Mouse (Mus musculus) lung, embryonic 15.5 days (tissue): ENCODE measurements around the gene Git1. TPM values are rescaled to one million over a fixed set of nuclear protein-coding genes. Genes with fewer than 3 reads are reported as not detected.
A peak's percentile ranks its signal among the peaks of the same experiment; 100 is the strongest.

ENCODE experiments used
- ATAC-seq: fragments of 200-750 bp; cut with Nextera tagmentation; 2 replicates; pipeline ENCODE4 v1.8.0; 2017; ENCODE audit warnings: moderate number of reproducible peaks, borderline replicate concordance; ENCODE audit not compliant: low FRiP score, low TSS enrichment; ENCODE audit errors: extremely low read depth
- H3K27ac ChIP-seq: fragments of 300-500 bp; sonication (generic); 2 replicates; pipeline ENCODE4 v1.5.1; 2015; ENCODE audit warnings: moderate library complexity, mild to moderate bottlenecking, inconsistent platforms
- H3K27me3 ChIP-seq: fragments of 300-500 bp; sonication (generic); 2 replicates; pipeline ENCODE4 v1.6.1; 2015; ENCODE audit warnings: inconsistent platforms
- H3K36me3 ChIP-seq: fragments of 300-500 bp; sonication (generic); 2 replicates; pipeline ENCODE4 v1.6.1; 2015; ENCODE audit warnings: inconsistent platforms
- H3K4me1 ChIP-seq: fragments of 300-500 bp; sonication (generic); 2 replicates; pipeline ENCODE4 v1.6.1; 2015; ENCODE audit warnings: inconsistent platforms
- H3K4me2 ChIP-seq: fragments of 300-500 bp; sonication (generic); 2 replicates; pipeline ENCODE4 v1.6.1; 2015; ENCODE audit warnings: inconsistent platforms, mild to moderate bottlenecking, moderate library complexity
- H3K4me3 ChIP-seq: fragments of 300-500 bp; sonication (generic); 2 replicates; pipeline ENCODE4 v1.5.1; 2015; ENCODE audit warnings: mild to moderate bottlenecking, inconsistent platforms
- H3K9ac ChIP-seq: fragments of 300-500 bp; sonication (generic); 2 replicates; pipeline ENCODE4 v1.6.1; 2015; ENCODE audit warnings: inconsistent platforms
- H3K9me3 ChIP-seq: fragments of 300-500 bp; sonication (generic); 2 replicates; pipeline ENCODE4 v1.6.1; 2016; ENCODE audit warnings: inconsistent platforms
- WGBS: fragments of 180-500 bp; shearing (Covaris S2); methylation state at CpG from one replicate; pipeline ENCODE4 v1.1.7; 2015; 5-methylcytosine and 5-hydroxymethylcytosine counted together
- polyA plus RNA-seq: library from polyadenylated mRNA; unstranded; fragments of >200 nt; fragmentation: Nextera tagmentation; extraction: Ambion mirVana; gene quantifications from 2 replicates; pipeline ENCODE4 v1.2.1, GENCODE M21; 2015

Gene Git1
- polyA plus RNA-seq, 1 experiment from 2014 or later: 9.5 TPM

DNA sequence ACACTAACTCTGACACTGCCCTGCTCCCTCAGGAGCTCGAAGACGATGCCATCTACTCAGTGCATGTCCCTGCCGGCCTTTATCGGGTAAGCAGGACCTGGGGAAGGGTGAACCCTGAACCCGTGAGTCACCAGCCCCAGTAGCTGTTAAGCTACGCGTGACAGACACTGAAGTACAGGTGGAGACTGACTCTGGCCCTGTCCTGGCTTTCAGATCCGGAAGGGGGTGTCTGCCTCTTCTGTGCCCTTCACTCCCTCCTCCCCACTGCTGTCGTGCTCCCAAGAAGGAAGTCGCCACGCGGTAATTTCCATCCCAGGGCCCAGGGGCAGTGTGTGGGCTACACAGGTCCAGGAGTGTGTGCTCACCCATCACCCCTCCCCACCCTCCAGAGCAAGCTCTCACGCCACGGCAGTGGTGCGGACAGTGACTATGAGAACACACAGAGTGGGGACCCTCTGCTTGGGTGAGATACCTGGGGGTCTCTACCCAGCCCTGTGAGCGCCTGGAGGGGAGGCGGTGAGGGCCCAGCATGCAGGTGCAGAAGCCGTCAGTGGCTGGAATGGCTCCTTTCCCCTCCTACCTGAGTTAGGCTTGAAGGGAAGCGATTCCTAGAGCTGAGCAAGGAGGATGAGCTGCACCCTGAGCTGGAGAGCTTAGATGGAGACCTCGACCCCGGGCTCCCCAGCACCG, 12.1 kb downstream of the Git1 start:
- WGBS: 84% methylated on average over 22 of the region's 22 CpGs
- Histone ChIP-seq H3K27ac (no peak overlapping the region), H3K9ac (no peak overlapping the region), H3K4me2 (no peak overlapping the region), H3K4me3 (no peak overlapping the region), H3K27me3 (no peaks in the 10 kb centered on the region), H3K4me1 (peaks cover 23% of the 10 kb centered on the region), H3K36me3 (peaks cover 61% of the 10 kb centered on the region), H3K9me3 (no peaks in the 10 kb centered on the region)
- ATAC-seq: no peak

GRCm38 (mm10) chr11:77506273-77506672, 12.9 kb downstream of the Git1 start:
- H3K4me3 ChIP-seq: no peak overlapping the region
- 79% methylated on average over 14 of the region's 14 CpGs for WGBS
- no peaks in the 10 kb centered on the region for H3K27me3 ChIP-seq
- H3K27ac ChIP-seq: no peak overlapping the region
- no peaks in the 10 kb centered on the region for H3K9me3 ChIP-seq
- no peak overlapping the region for H3K9ac ChIP-seq
- no peak overlapping the region for H3K4me2 ChIP-seq
- peaks cover 15% of the 10 kb centered on the region for H3K4me1 ChIP-seq
- H3K36me3 ChIP-seq: peaks cover 53% of the 10 kb centered on the region
- ATAC-seq: no peak

DNA sequence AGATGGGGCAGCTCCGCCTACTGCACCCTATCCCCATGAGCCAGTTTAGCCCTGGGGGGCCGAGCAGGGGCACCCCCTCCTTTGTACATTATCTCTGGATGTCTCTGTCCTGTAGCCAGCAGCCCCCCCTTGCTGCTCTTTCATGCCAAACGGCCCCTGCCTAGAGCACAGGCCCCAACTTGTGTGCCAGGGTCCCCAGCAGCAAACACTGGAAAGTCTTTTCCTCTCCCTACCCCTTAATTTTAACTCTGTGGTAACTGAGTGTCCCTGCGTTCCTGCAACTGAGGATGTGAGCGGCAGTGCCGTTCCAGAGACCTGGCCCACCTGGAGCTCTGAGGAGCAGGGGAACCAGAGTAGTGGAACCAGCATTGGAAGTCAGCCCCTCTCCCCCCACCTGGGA, 13.6 kb downstream of the Git1 start:
- WGBS: 79% methylated on average over 6 of the region's 6 CpGs
- H3K4me3 ChIP-seq: no peak overlapping the region
- H3K27ac ChIP-seq: no peak overlapping the region
- H3K36me3 ChIP-seq: peaks cover 53% of the 10 kb centered on the region
- ATAC-seq: no peak
- H3K9me3 ChIP-seq: no peaks in the 10 kb centered on the region
- peaks cover 21% of the 10 kb centered on the region for H3K4me1 ChIP-seq
- H3K4me2 ChIP-seq: no peak overlapping the region
- H3K27me3 ChIP-seq: no peaks in the 10 kb centered on the region
- H3K9ac ChIP-seq: no peak overlapping the region

DNA sequence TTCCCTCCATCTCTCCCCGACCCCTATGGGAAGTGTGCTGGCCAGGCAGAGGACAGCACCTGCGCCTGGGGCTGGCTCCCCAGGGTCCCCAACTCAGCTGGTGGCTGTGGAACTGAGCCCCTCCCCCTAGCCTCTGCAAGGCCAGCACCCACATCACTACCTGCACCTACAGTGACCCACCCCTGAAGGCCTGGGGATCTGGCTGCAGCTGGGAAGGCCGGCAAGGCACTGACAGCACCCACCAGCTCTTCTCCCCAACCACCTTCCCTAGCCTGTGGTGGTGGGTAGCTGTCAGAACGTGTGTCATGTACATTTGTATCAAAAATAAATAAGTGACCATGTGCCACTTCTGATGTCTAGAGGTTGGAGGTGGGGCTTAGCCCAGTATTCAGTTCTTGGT, 14.1 kb downstream of the Git1 start:
- Histone ChIP-seq H3K9me3 (no peaks in the 10 kb centered on the region), H3K4me1 (peaks cover 25% of the 10 kb centered on the region), H3K4me3 (no peak overlapping the region), H3K4me2 (no peak overlapping the region), H3K27me3 (no peaks in the 10 kb centered on the region), H3K9ac (no peak overlapping the region), H3K36me3 (peaks cover 51% of the 10 kb centered on the region), H3K27ac (no peak overlapping the region)
- ATAC-seq: no peak
- 60% methylated on average over 4 of the region's 4 CpGs for WGBS

DNA sequence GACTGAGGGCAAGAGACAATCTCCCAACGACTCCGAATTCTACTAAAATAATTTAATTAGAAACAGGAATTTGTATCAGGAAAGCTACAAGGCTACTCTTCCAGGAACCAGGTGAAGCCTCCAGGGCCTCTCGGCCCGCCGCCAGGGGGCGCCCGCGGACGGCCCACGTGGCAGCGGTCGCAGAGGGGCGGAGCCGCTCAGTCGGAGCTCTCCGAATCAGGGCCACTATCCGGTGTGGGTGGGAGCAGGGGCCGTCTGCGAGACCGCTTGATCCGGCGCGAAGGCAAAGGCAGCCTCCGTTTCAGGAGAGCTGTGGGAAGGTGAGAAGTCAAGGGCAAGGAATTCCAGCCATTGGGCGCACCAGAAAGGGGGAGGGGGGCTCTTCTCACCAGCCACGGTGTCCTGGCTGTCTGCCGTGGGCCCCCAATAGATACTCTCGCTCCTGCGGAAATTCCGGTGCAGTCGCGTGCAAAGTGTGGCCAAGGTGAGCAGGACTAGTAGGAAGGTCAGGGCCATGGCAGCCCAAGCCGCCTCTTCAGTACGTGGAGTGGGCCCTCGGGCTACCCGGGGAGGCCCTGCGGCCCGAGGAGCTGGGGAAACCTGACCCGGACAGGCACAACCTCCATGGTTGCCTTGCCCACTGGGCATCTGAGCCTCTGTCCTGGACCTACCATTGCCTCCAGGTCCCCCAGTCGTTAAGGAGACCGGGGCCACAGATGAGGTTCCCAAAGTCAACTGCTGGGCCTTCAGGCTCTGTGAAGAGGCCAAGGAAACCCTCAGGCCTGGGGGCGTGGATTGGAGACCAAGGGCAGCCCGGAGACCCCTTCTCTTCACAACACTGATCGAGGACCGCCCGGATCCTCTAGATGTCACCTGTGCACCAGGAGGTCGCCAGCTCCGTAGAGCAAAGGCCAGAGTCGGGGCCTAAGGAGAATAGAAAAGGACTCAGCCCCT, 15.0 kb downstream of the Git1 start:
- H3K27me3 ChIP-seq: no peaks in the 10 kb centered on the region
- WGBS: 18% methylated on average over 49 of the region's 49 CpGs
- peak overlapping the region; percentile 45 for H3K9ac ChIP-seq
- peaks cover 46% of the 10 kb centered on the region for H3K36me3 ChIP-seq
- H3K4me1 ChIP-seq: peaks cover 19% of the 10 kb centered on the region
- peak; percentile 51; the same call in 1 of the 2 replicates for ATAC-seq
- peak overlapping the region; percentile 86 for H3K4me2 ChIP-seq
- H3K9me3 ChIP-seq: no peaks in the 10 kb centered on the region
- H3K4me3 ChIP-seq: peak overlapping the region; percentile 35
- no peak overlapping the region for H3K27ac ChIP-seq

DNA sequence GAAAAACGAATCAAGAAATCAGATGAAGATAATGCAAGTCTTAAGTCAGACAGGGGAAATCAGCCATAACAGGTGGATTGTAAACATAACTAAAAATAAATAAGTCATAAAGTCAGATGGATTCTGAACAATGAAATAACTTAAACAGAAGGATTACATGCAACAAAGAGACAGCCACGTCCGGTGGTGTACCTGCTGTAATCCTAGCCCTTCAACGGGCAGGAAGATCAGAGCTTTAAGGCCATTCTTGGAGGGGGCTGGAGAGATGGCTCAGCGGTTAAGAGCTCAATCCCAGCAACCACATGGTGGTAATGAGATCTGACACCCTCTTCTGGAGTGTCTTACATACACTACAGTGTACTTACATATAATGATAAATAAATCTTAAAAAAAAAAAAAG, 18.0 kb downstream of the Git1 start:
- Histone ChIP-seq H3K4me3 (no peak overlapping the region), H3K27ac (no peak overlapping the region), H3K9me3 (no peaks in the 10 kb centered on the region), H3K27me3 (peaks cover 11% of the 10 kb centered on the region), H3K4me2 (0 out of 2 replicates have a peak overlapping the region, but pooled peaks have one; percentile 93), H3K4me1 (peaks cover 47% of the 10 kb centered on the region), H3K9ac (no peak overlapping the region), H3K36me3 (peaks cover 16% of the 10 kb centered on the region)
- 69% methylated on average over 5 of the region's 5 CpGs for WGBS
- ATAC-seq: no peak

GRCm38 (mm10) chr11:77512891-77513810, 19.8 kb downstream of the Git1 start:
- H3K27ac ChIP-seq: peak overlapping the region; percentile 87
- no peaks in the 10 kb centered on the region; the same call in 1 of the 2 replicates for H3K36me3 ChIP-seq
- peak overlapping the region; percentile 72 for H3K9ac ChIP-seq
- no peaks in the 10 kb centered on the region for H3K9me3 ChIP-seq
- ATAC-seq: peak; percentile 83
- peak overlapping the region; percentile 93 for H3K4me2 ChIP-seq
- WGBS: under 1% methylated on average over 78 of the region's 84 CpGs
- peak overlapping the region; percentile 78 for H3K4me3 ChIP-seq
- peaks cover 54% of the 10 kb centered on the region for H3K4me1 ChIP-seq
- H3K27me3 ChIP-seq: peaks cover 23% of the 10 kb centered on the region

DNA sequence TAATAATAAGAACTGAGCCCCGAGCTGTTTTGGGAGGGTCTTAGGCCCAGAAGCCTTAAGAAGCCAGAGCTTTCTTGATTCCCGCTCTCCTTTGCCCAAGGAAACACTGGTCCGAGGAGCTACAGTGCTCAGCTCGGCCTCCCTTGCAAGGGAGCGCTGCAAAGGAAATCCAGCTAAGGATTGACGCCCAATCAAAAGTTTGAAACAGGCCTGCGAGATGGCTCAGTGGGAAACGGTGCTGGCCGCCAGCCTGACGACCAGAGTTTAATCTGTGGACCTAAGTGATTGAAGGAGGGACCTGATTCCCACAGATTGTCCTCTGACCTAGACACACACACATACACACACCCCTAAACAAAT, 20.4 kb downstream of the Git1 start:
- Histone ChIP-seq H3K9me3 (no peaks in the 10 kb centered on the region), H3K9ac (peak overlapping the region; percentile 52), H3K4me1 (peaks cover 49% of the 10 kb centered on the region), H3K27me3 (peaks cover 23% of the 10 kb centered on the region), H3K4me2 (peak overlapping the region; percentile 93), H3K4me3 (peak overlapping the region; percentile 78), H3K36me3 (no peaks in the 10 kb centered on the region; the same call in 1 of the 2 replicates), H3K27ac (peak overlapping the region; percentile 65)
- ATAC-seq: no peak
- WGBS: 12% methylated on average over 10 of the region's 10 CpGs

DNA sequence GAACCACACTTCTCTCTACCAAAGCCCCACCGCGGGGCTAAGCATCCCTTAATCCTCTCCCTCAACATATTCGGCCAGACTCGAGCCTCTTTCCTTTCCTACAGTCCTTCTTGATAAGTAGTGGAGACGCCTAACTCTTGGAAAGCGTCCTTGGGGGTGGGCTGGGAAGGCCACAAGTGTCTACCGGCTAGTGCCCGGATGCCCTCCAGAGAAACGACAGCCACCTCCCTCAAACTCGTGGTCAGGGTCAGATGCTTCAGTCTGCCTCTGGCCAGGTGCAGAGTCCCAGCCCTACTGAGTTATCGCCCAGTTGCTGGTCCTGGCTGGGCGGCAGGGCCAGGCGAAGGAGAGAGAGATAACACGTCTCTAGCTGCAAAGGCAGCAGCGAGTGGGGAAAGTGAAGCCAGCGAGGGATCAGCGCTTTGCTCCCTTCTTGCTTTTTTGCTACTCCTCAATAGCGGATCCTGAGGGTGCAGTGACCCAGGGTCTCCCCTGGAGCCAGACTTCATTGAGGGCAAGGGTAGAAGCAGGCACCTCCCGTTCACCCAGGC, 21.0 kb downstream of the Git1 start:
- Histone ChIP-seq H3K9ac (peak overlapping the region; percentile 52), H3K9me3 (no peaks in the 10 kb centered on the region), H3K27ac (peak overlapping the region; percentile 65; the same call in 1 of the 2 replicates), H3K4me2 (peak overlapping the region; percentile 93), H3K4me3 (peak overlapping the region; percentile 78), H3K36me3 (no peaks in the 10 kb centered on the region; the same call in 1 of the 2 replicates), H3K27me3 (peaks cover 23% of the 10 kb centered on the region), H3K4me1 (peaks cover 49% of the 10 kb centered on the region)
- 10% methylated on average over 19 of the region's 19 CpGs for WGBS
- no peak for ATAC-seq

- ATAC-seq: peak; percentile 67
- H3K27ac ChIP-seq: peak within 1 kb of the TSS; percentile 65; the same call in 1 of the 2 replicates
- H3K36me3 ChIP-seq: no peaks in the 10 kb centered on the region; the same call in 1 of the 2 replicates
- H3K4me2 ChIP-seq: peak within 1 kb of the TSS; percentile 93
- H3K9me3 ChIP-seq: no peaks in the 10 kb centered on the region
- peaks cover 23% of the 10 kb centered on the region for H3K27me3 ChIP-seq
- under 1% methylated on average over 55 of the region's 72 CpGs for WGBS
- peak within 1 kb of the TSS; percentile 78 for H3K4me3 ChIP-seq
- peak within 1 kb of the TSS; percentile 52 for H3K9ac ChIP-seq
- peaks cover 49% of the 10 kb centered on the region for H3K4me1 ChIP-seq
Measured at GRCm38 (mm10) chr11:77514832-77515636, 21.7 kb downstream of the Git1 start, which contains the start of gene Abhd15. TSS of gene Abhd15 (plus strand) at chr11:77515121.
